Mouse (Mus musculus): ENCODE data around the gene Slc34a3. TPM values are rescaled to one million over a fixed set of nuclear protein-coding genes. Genes with fewer than 3 reads are reported as not detected.

Slc34a3 gene
- total and polyA plus RNA-seq, 3 experiments = not detected

DNA sequence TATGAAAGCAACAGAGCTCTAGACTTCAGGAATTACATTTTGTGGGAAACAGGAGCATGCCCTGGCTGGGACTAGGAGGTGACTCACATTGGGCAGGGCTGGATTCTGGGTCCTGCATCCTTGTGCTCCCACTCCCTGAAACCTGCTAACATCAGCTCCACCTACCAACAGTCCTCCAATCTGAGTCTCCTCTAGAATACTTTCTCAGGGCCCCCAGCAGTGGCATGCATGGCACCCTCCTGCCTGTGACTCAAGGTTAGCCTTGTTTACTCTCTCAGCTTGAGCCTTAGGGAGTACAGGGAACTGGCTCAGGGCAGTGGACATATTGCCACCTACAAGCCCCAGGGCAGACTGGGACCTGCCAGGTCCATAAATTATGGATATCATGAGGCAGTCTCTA, 3.9 kb upstream of the Slc34a3 start:
- Histone ChIP-seq H3K36me3 (replicated peaks in 1 of 2; ENCODE audit: control insufficient read depth in 1 of 2, insufficient read depth in 1 of 2, low read length in 1 of 2) (no peaks in the 10 kb centered on the region), H3K9ac (ENCODE audit: insufficient read depth, low read depth) (no peak overlapping the region), H3K4me1 (ENCODE audit: control insufficient read depth in 1 of 2, insufficient read depth in 2 of 2) (peaks cover 12 to 21% of the 10 kb centered on the region in 2 experiments), H3K4me3 (replicated peaks in 1 of 3; ENCODE audit: low read depth in 2 of 3, low read length in 2 of 3, poor library complexity in 1 of 3) (no peak overlapping the region), H3K4me2 (ENCODE audit: insufficient read depth, low read depth, poor library complexity, severe bottlenecking) (no peak overlapping the region), H3K27ac (ENCODE audit: insufficient read depth, low read depth) (no peak overlapping the region), H3K27me3 (replicated peaks) (peaks cover 77% of the 10 kb centered on the region), H3K79me2 (replicated peaks; ENCODE audit: control insufficient read depth, extremely low read depth, insufficient read depth, poor library complexity, severe bottlenecking) (no peaks in the 10 kb centered on the region), H3K9me3 (replicated peaks; ENCODE audit: low read length) (no peaks in the 10 kb centered on the region)
- in situ Hi-C loops (cut with MboI; ENCODE audit: low pct_ligation_motif_present, low pct_unique_long_range_greater_than_20kb, low sequenced_read_pairs) = no loop called here
- TF ChIP-seq KAT2A (IDR thresholded peaks at IDR 0.05; ENCODE audit: insufficient replicate concordance, low read length) = no peak
- TF ChIP-seq MAX (IDR thresholded peaks at IDR 0.05; ENCODE audit: low read length) = no peak
- no peak for TF ChIP-seq ZKSCAN1 (IDR thresholded peaks at IDR 0.05; ENCODE audit: borderline replicate concordance, low read depth, low read length)
- TF ChIP-seq RAD21 (IDR thresholded peaks at IDR 0.05; ENCODE audit: low read depth, low read length) = no peak
- no peak for TF ChIP-seq ELF1 (IDR thresholded peaks at IDR 0.05; ENCODE audit: low read depth, low read length)
- no peak for TF ChIP-seq USF2 (conservative IDR thresholded peaks at IDR 0.05; ENCODE audit: low read depth, low read length)
- no peak for TF ChIP-seq CTCF (conservative IDR thresholded peaks at IDR 0.05 in 1 of 2, IDR thresholded peaks at IDR 0.05 in 1 of 2; ENCODE audit: low read depth in 2 of 2, low read length in 2 of 2)
- no peak for TF ChIP-seq MXI1 (IDR thresholded peaks at IDR 0.05; ENCODE audit: low read depth, low read length)
- TF ChIP-seq ZNF384 (IDR thresholded peaks at IDR 0.05; ENCODE audit: low read depth, low read length) = no peak
- TF ChIP-seq NRF1 (IDR thresholded peaks at IDR 0.05; ENCODE audit: low read depth, low read length) = no peak
- DNase-seq (ENCODE audit: extremely low read depth) = no peak
- dilution Hi-C loops (cut with MboI; ENCODE audit: extremely low pct_ligation_motif_present, extremely low pct_unique_long_range_greater_than_20kb, low sequenced_read_pairs) = no loop called here

DNA sequence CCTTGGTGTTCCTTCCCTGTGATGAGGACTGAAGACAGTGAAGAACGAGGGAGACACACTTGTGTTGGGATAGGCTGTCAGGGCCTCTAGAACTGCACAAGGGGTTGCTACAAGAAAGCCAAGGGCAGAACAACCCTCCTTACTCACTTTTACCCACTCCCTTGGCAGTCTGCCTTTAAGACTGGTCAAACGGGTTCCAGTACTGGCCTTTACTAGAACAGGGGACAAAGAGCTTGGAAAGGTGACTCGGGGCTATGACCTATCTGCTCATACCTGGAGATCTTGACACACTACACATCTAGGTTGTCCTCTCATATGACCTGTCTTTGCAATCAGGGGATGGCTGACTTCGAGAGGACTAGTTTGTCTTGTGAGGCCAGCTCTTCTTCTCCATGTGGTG, 3.4 kb upstream of the Slc34a3 start:
- Histone ChIP-seq H3K27me3 (replicated peaks) (peaks cover 83% of the 10 kb centered on the region), H3K4me1 (ENCODE audit: control insufficient read depth in 1 of 2, insufficient read depth in 2 of 2) (peaks cover 12 to 21% of the 10 kb centered on the region in 2 experiments), H3K9ac (ENCODE audit: insufficient read depth, low read depth) (no peak overlapping the region), H3K79me2 (replicated peaks; ENCODE audit: control insufficient read depth, extremely low read depth, insufficient read depth, poor library complexity, severe bottlenecking) (no peaks in the 10 kb centered on the region), H3K27ac (ENCODE audit: insufficient read depth, low read depth) (no peak overlapping the region), H3K4me3 (replicated peaks in 1 of 3; ENCODE audit: low read depth in 2 of 3, low read length in 2 of 3, poor library complexity in 1 of 3) (no peak overlapping the region), H3K9me3 (replicated peaks; ENCODE audit: low read length) (no peaks in the 10 kb centered on the region), H3K36me3 (replicated peaks in 1 of 2; ENCODE audit: control insufficient read depth in 1 of 2, insufficient read depth in 1 of 2, low read length in 1 of 2) (no peaks in the 10 kb centered on the region), H3K4me2 (ENCODE audit: insufficient read depth, low read depth, poor library complexity, severe bottlenecking) (no peak overlapping the region)
- TF ChIP-seq ETS1 (conservative IDR thresholded peaks at IDR 0.05; ENCODE audit: low read depth, low read length) (no peak), MEF2A (IDR thresholded peaks at IDR 0.05; ENCODE audit: borderline replicate concordance, low read depth, low read length) (no peak), NRF1 (IDR thresholded peaks at IDR 0.05; ENCODE audit: low read depth, low read length) (no peak), ZC3H11A (IDR thresholded peaks at IDR 0.05; ENCODE audit: low read depth, low read length) (no peak), ZMIZ1 (IDR thresholded peaks at IDR 0.05; ENCODE audit: low read depth, low read length) (no peak), NELFE (IDR thresholded peaks at IDR 0.05; ENCODE audit: low read depth, low read length) (no peak), TBP (conservative IDR thresholded peaks at IDR 0.05; ENCODE audit: low read depth, low read length) (no peak), SMC3 (IDR thresholded peaks at IDR 0.05; ENCODE audit: low read depth, low read length) (no peak), MAFK (IDR thresholded peaks at IDR 0.05; ENCODE audit: insufficient replicate concordance, low read length) (no peak), ZKSCAN1 (IDR thresholded peaks at IDR 0.05; ENCODE audit: borderline replicate concordance, low read depth, low read length) (no peak)
- dilution Hi-C loops (cut with MboI; ENCODE audit: extremely low pct_ligation_motif_present, extremely low pct_unique_long_range_greater_than_20kb, low sequenced_read_pairs) = no loop called here
- no peak for DNase-seq (ENCODE audit: extremely low read depth)
- in situ Hi-C loops (cut with MboI; ENCODE audit: low pct_ligation_motif_present, low pct_unique_long_range_greater_than_20kb, low sequenced_read_pairs) = no loop called here

Measured in CH12.LX (cell line).